Mouse (Mus musculus) left cerebral cortex, postnatal 4 days (tissue): ENCODE measurements around the gene Greb1. TPM values are rescaled to one million over a fixed set of nuclear protein-coding genes. Genes with fewer than 3 reads are reported as not detected.

Experiments
- DNase-seq: peaks from one replicate; pipeline ENCODE4 v3.0.0-alpha.2; 2022
- intact Hi-C: fragments of 180-260 bp; cut with DNase I; formaldehyde crosslinking; loops from one replicate; pipeline ENCODE4 v1.15.1; 2025
- microRNA-seq: library from miRNA; unstranded; fragments of <30 nt; microRNA quantifications from one replicate; pipeline ENCODE4 v1.2.0, GENCODE M21; 2022
- total RNA-seq, 2 experiments: library from RNA; stranded (reverse); gene quantifications; 2 replicates each; pipeline ENCODE4 v1.2.3; 2021

The Greb1 gene
- total RNA-seq, 2 experiments from 2014 or later: 0.84 to 0.97 TPM

- intact Hi-C loops: no loop called here
- DNase-seq: no peak
Observed at GRCm38 (mm10) chr12:16640075-16640474, 160.6 kb downstream of the Greb1 start.

- intact Hi-C loops: loop anchor here (10.0 kb wide), 1 partner anchor 74 kb away; no protein-coding TSS in a partner anchor
- no peak for DNase-seq
Observed at GRCm38 (mm10) chr12:16639078-16639771, 161.5 kb downstream of the Greb1 start.

- intact Hi-C loops: loop anchor here (10.0 kb wide), 1 partner anchor 71 kb away; no protein-coding TSS in a partner anchor
- DNase-seq: no peak
Observed at GRCm38 (mm10) chr12:16635816-16636215, 164.9 kb downstream of the Greb1 start.

- DNase-seq: peak; percentile 72
- intact Hi-C loops: loop anchor here (10.0 kb wide), 1 partner anchor 69 kb away; no protein-coding TSS in a partner anchor
Observed at GRCm38 (mm10) chr12:16634075-16634813, 166.4 kb downstream of the Greb1 start.

GRCm38 (mm10) chr12:16633235-16633634 is 167.5 kb downstream of the Greb1 start:
- no peak for DNase-seq
- intact Hi-C loops: loop anchor here (10.0 kb wide), 1 partner anchor 68 kb away; no protein-coding TSS in a partner anchor

- no peak for DNase-seq
- intact Hi-C loops: loop anchor here (10.0 kb wide), 1 partner anchor 67 kb away; no protein-coding TSS in a partner anchor
Observed at GRCm38 (mm10) chr12:16631423-16631822, 169.3 kb downstream of the Greb1 start.

GRCm38 (mm10) chr12:16630866-16631185 is 169.9 kb downstream of the Greb1 start:
- no peak for DNase-seq
- intact Hi-C loops: loop anchor here (10.0 kb wide), 1 partner anchor 66 kb away; no protein-coding TSS in a partner anchor

GRCm38 (mm10) chr12:16630152-16630865 is 170.4 kb downstream of the Greb1 start:
- DNase-seq: peak; percentile 46
- intact Hi-C loops: loop anchor here (10.0 kb wide), 1 partner anchor 66 kb away; no protein-coding TSS in a partner anchor

Small RNAs within 50 kb of the gene (microRNA-seq; reads per million reads assigned to microRNA genes)
- gene Gm44305: not detected

Other genes starting within 250 kb of the Greb1 start
- gene Lpin1, start 189.9 kb downstream of the Greb1 start, total RNA-seq: 10 to 100 TPM; 16.7 to 19.5 TPM
- 10 to 100 TPM; 11.5 to 12.5 TPM for gene Ntsr2, start 147.5 kb downstream of the Greb1 start, total RNA-seq
- gene E2f6, start 10.1 kb upstream of the Greb1 start, total RNA-seq: 10 to 100 TPM; 19.2 to 21.9 TPM
- 10 to 100 TPM; 53.2 to 57.3 TPM for gene Rock2, start 94.0 kb upstream of the Greb1 start, total RNA-seq
- 1 to 10 TPM in 1 of 2 experiments, under 1 TPM in 1; 0.68 to 1.1 TPM for gene Pqlc3, start 199.5 kb upstream of the Greb1 start, total RNA-seq
- 1 to 10 TPM; 1.2 to 2.4 TPM for gene 2410004P03Rik, start 210.8 kb upstream of the Greb1 start, total RNA-seq